Mouse (Mus musculus) lung, adult 2 months (tissue): ENCODE data around the gene Il17rc. TPM values are rescaled to one million over a fixed set of nuclear protein-coding genes. Genes with fewer than 3 reads are reported as not detected.

ENCODE experiments used
- DNase-seq: peaks from one replicate; pipeline ENCODE4 v3.0.0; 2022
- H3K4me1 ChIP-seq: fragments of 200-500 bp; 2 replicates; pipeline ENCODE4 v1.6.1; 2011; ENCODE audit warnings: low read length; ENCODE audit not compliant: control insufficient read depth, insufficient read depth
- H3K4me3 ChIP-seq: fragments of 200-500 bp; replicated peaks from 2 replicates; pipeline ENCODE3; 2011; ENCODE audit warnings: low read depth, mild to moderate bottlenecking, control low read depth, low read length; ENCODE audit errors: extremely low read depth
- CTCF ChIP-seq: fragments of 200-500 bp; IDR thresholded peaks from 2 replicates; pipeline ENCODE4 v1.5.1; 2011; ENCODE audit warnings: mild to moderate bottlenecking, low read length, control low read depth; ENCODE audit not compliant: insufficient read depth
- POLR2A ChIP-seq: fragments of 200-500 bp; IDR thresholded peaks from 2 replicates; pipeline ENCODE4 v1.6.1; 2011; ENCODE audit warnings: low read depth, mild to moderate bottlenecking, control low read depth, low read length, borderline replicate concordance; ENCODE audit errors: extremely low read depth
- WGBS: fragments of 180-500 bp; shearing (Covaris S2); methylation state at CpG from one replicate; pipeline ENCODE4 v1.1.7; 2018; 5-methylcytosine and 5-hydroxymethylcytosine counted together
- polyA plus RNA-seq: library from polyadenylated mRNA; depleted of rRNA; stranded (reverse); fragments of >200 nt; gene quantifications from 2 replicates; pipeline ENCODE4 v1.2.3, GENCODE M21; 2012

The Il17rc gene
- polyA plus RNA-seq, 1 experiment = 100.0 TPM

- DNase-seq = no peak
- TF ChIP-seq CTCF (no peak), POLR2A (no peak)
- Histone ChIP-seq H3K4me1 (no peaks in the 10 kb centered on the region), H3K4me3 (no peak overlapping the region)
- 88% methylated on average over 2 of the region's 2 CpGs for WGBS
Observed at GRCm38 (mm10) chr6:113502801-113503200, 31.6 kb downstream of the Il17rc start.

- 95% methylated on average over 1 of the region's 1 CpGs for WGBS
- no peak for DNase-seq
- TF ChIP-seq POLR2A (no peak), CTCF (no peak)
- Histone ChIP-seq H3K4me1 (no peaks in the 10 kb centered on the region), H3K4me3 (no peak overlapping the region)
Observed at GRCm38 (mm10) chr6:113505689-113506088, 34.5 kb downstream of the Il17rc start.

- no peak overlapping the region for H3K4me3 ChIP-seq
- H3K4me1 ChIP-seq = no peaks in the 10 kb centered on the region
- TF ChIP-seq CTCF (no peak), POLR2A (no peak)
- no peak for DNase-seq
Observed at GRCm38 (mm10) chr6:113507130-113507529, 35.9 kb downstream of the Il17rc start.

- no peak for DNase-seq
- 53% methylated on average over 7 of the region's 7 CpGs for WGBS
Observed at GRCm38 (mm10) chr6:113508272-113508946, 37.2 kb downstream of the Il17rc start.

GRCm38 (mm10) chr6:113508947-113509280 is 37.7 kb downstream of the Il17rc start:
- H3K4me3 ChIP-seq = no peak overlapping the region
- H3K4me1 ChIP-seq = no peaks in the 10 kb centered on the region
- WGBS = 39% methylated on average over 5 of the region's 5 CpGs
- DNase-seq = no peak
- TF ChIP-seq POLR2A (no peak), CTCF (no peak)

More at GRCm38 (mm10) chr6:113508272-113508946, 37.2 kb downstream of the Il17rc start:
- TF ChIP-seq POLR2A = no peak
- TF ChIP-seq CTCF = no peak
- H3K4me3 ChIP-seq = no peak overlapping the region
- H3K4me1 ChIP-seq = no peaks in the 10 kb centered on the region

GRCm38 (mm10) chr6:113513944-113514343 is 42.7 kb downstream of the Il17rc start:
- TF ChIP-seq CTCF = no peak
- no peak for TF ChIP-seq POLR2A
- no peak for DNase-seq
- 90% methylated on average over 6 of the region's 6 CpGs for WGBS

GRCm38 (mm10) chr6:113514600-113514999 is 43.4 kb downstream of the Il17rc start:
- TF ChIP-seq POLR2A (no peak), CTCF (no peak)
- no peaks in the 10 kb centered on the region for H3K4me1 ChIP-seq
- WGBS = 95% methylated on average over 3 of the region's 3 CpGs
- H3K4me3 ChIP-seq = no peak overlapping the region
- no peak for DNase-seq

More at GRCm38 (mm10) chr6:113513944-113514343, 42.7 kb downstream of the Il17rc start:
- H3K4me3 ChIP-seq = no peak overlapping the region
- H3K4me1 ChIP-seq = no peaks in the 10 kb centered on the region

GRCm38 (mm10) chr6:113517434-113518080 is 46.3 kb downstream of the Il17rc start:
- TF ChIP-seq CTCF (no peak), POLR2A (no peak)
- WGBS = 66% methylated on average over 8 of the region's 8 CpGs
- no peak overlapping the region for H3K4me3 ChIP-seq

GRCm38 (mm10) chr6:113522310-113522709 is 51.1 kb downstream of the Il17rc start:
- Histone ChIP-seq H3K4me3 (no peak overlapping the region), H3K4me1 (no peaks in the 10 kb centered on the region)
- WGBS = 72% methylated on average over 1 of the region's 1 CpGs
- TF ChIP-seq POLR2A = no peak
- TF ChIP-seq CTCF = no peak
- no peak for DNase-seq

More at GRCm38 (mm10) chr6:113517434-113518080, 46.3 kb downstream of the Il17rc start:
- DNase-seq = no peak
- no peaks in the 10 kb centered on the region for H3K4me1 ChIP-seq

GRCm38 (mm10) chr6:113523420-113523819 is 52.2 kb downstream of the Il17rc start:
- WGBS = 54% methylated on average over 8 of the region's 8 CpGs
- Histone ChIP-seq H3K4me1 (no peaks in the 10 kb centered on the region), H3K4me3 (no peak overlapping the region)
- DNase-seq = no peak
- TF ChIP-seq CTCF = no peak
- TF ChIP-seq POLR2A = no peak
